Mouse (Mus musculus): ENCODE data around the gene Gm382. TPM values are rescaled to one million over a fixed set of nuclear protein-coding genes. Genes with fewer than 3 reads are reported as not detected.

Gene Gm382
- not detected for polyA plus RNA-seq (2017; shearing (Covaris generic))

DNA sequence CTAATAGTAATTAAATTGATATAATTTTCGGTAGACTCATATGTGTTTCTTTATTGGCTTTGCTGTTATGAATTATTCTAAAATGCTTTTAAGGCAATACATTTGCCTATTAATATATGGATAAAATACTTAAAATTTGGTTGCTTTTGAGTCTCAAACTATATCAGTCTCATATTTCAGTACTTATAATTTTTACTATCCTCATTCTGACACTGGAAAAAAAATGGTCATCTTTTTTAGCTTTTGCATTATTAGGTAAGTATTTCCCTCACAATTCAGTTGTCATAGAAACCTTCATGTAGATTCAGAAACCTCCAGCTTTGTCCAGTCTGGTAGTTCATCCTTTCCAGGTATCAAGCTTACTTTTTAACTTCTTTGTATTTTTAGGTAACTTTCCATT is at the start of gene Gm382:
Gm382 (plus strand) TSS at position 301 of the 400 bp plus-strand sequence.
- ATAC-seq, result no peak

DNA sequence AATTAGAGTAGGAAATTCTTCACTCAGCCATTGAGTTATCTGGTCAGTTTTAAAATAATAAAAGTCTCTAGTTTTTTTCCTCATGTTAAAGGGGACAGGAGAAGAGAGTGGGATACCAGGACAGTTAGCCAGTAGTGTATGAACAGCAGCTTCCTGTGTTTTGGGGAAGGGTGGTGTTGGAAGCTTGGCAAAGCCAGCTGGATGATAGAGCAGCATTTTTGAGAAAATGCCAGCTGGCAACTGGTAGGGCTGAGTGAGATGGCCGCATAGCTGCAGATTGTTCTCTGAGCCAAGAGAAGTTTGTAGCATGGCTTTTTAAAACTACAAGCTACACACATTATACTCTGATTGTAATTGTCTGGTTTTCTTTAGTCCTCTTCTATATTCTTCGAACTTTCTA is 30.4 kb downstream of the Gm382 start:
- ATAC-seq, result no peak

DNA sequence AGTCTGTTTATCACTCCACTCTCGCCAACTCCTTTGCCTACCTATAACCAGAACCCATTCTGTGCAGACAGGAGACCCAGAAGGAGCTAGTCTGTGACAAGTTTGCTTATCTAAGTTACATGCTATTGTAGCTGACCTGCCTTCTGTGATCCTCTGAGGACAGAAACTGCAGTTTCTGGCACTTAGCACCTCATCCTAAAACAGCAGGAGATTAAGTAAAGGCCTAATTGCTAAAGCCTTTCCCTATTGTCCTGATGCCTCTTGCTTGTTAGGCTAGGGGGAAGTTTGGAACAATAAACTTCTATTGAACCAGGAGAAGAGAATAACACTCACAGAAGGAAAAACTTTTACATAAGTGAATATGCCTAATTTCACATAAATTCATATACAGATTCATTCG is 51.5 kb downstream of the Gm382 start:
- ATAC-seq, result no peak

DNA sequence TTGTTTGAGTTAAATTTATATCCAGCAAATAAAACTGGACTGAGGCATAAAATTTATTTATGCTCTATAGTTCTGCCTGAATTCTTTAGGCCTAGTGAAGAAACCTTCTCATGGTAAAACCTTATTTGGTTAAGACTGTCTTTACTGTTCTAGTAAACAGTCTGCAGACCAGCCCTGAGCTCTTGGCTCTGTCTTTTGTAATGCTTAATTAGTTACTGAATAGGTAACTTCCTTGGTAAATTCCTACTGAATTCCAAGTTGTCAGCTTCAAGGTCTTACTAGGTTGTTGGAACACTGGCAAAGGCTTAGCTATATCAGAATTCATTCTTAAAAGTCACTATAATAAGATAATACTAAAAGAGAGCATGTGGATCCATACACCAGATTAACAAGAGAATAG is 53.3 kb downstream of the Gm382 start:
- ATAC-seq, result no peak

DNA sequence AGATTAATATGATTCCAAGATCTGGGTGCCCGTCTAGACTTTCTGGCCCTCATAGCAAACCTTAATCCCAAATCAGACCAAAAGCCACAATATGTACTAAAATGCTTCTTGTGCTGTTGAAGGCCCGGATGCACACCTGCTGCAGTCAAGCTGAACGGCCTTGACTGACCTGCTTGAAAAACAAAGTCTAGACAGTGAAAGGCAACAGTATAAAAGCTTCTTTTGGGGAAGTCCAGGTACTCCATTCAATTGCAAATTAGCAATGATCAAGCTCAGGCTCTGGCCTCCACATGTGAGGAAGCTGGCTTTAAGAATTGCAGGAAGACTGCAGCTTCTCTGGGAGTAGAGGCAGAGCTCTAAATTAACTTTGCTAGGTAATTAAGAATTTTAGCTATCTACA is 54.2 kb downstream of the Gm382 start:
- ATAC-seq, result no peak

DNA sequence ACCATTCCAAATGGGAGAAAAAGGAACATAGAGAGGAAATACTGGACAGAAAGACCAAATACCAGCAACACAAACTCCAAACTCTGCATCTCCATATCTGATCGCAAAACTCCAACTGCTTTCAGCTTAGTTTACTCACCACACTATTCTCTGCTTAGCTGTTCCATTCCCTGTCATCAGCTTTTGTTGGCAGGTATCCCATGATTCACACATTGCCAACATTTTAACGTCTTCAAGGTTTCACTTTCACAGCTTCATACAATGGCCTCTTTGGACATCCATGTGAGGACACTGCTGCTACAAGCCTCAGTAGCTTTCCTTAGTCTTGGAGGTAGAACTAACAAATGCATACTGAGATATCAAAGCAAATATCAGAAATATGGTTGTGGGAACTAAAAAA is 64.6 kb downstream of the Gm382 start:
- ATAC-seq, result no peak

Other genes with a start within 250 kb of the Gm382 start
- gene 4932411N23Rik, start 224.1 kb upstream of the Gm382 start, polyA plus RNA-seq (2017; shearing (Covaris generic)), result not detected

Data from CD4-positive, CD25-positive, alpha-beta regulatory T cell, adult 4 months (primary cell).